Mouse (Mus musculus) ES-E14 (cell line): ENCODE results near the gene Katnb1.

Experiments used
- MAFK ChIP-seq: IDR thresholded peaks from 2 replicates; pipeline ENCODE4 v1.6.1; 2014; ENCODE audit warnings: mild to moderate bottlenecking, low read depth, low read length, inconsistent platforms; ENCODE audit not compliant: insufficient read depth
- ZNF384 ChIP-seq: IDR thresholded peaks from 2 replicates; pipeline ENCODE4 v1.6.1; 2012; ENCODE audit warnings: low read depth, low read length, inconsistent platforms

GRCm38 (mm10) chr8:95150608-95151007, 69.6 kb downstream of the Katnb1 start:
- no peak for TF ChIP-seq MAFK
- no peak for TF ChIP-seq ZNF384
